10 mouse cellular contexts compared by ENCODE assay signal in genomic region chr8:87087451-87088095, GRCm38 (mm10).
DNase-seq lines count a peak whose midpoint lies in the region; ATAC-seq and TF ChIP-seq lines count a peak whose summit lies in the region.
"Had no signal": no experiment of that assay in that cellular context is flagged by ENCODE, and none has a peak within 500 bp of the region (broad histone marks: within the 10 kb centered on the region; RNA-seq: fewer than 3 reads in every experiment).

No protein-coding gene starts in this region.

- 49% methylated on average over 9 of the region's 9 CpGs for WGBS in embryonic facial prominence, embryonic 10.5 days
- WGBS in midbrain, postnatal 0 days, result 22% methylated on average over 9 of the region's 9 CpGs

- H3K4me2 ChIP-seq in midbrain, postnatal 0 days (ENCODE audit: low read depth, low read length, poor library complexity, severe bottlenecking), result no peak overlapping the region
- H3K4me2 ChIP-seq: embryonic facial prominence, embryonic 15.5 days; lung, embryonic 15.5 days had no signal

- peak; percentile 7 to 66 for DNase-seq in adrenal gland, adult (ENCODE audit: inconsistent age in 2 of 2, low spot score in 1 of 2)
- no peak for DNase-seq in adrenal gland, adult 8-10 months
- DNase-seq in ovary, postnatal 14 days (ENCODE audit: low spot score), result peak; percentile 10
- no peak for DNase-seq in ovary, adult 18-20 months (ENCODE audit: low spot score)
- DNase-seq in embryonic facial prominence, embryonic 10.5 days (ENCODE audit: low spot score), result peak; percentile 81
- DNase-seq in midbrain, postnatal 0 days (ENCODE audit: low spot score), result peak; percentile 42
- no peak for DNase-seq in layer of hippocampus, adult 18-20 months (ENCODE audit: low spot score in 2 of 2)
- no peak for DNase-seq in right cerebral cortex, postnatal 14 days

- 0 out of 2 replicates have a peak overlapping the region, but pooled peaks have one; percentile 33 for H3K9ac ChIP-seq in midbrain, postnatal 0 days (replicated peaks; ENCODE audit: low read length, poor library complexity, severe bottlenecking)
- H3K9ac ChIP-seq: embryonic facial prominence, embryonic 15.5 days; lung, embryonic 15.5 days had no signal

- H3K36me3 ChIP-seq in embryonic facial prominence, embryonic 10.5 days (replicated peaks), result no peaks in the 10 kb centered on the region
- H3K36me3 ChIP-seq in midbrain, postnatal 0 days (ENCODE audit: insufficient read depth, low read length), result no peaks in the 10 kb centered on the region
- H3K36me3 ChIP-seq: embryonic facial prominence, embryonic 15.5 days; lung, embryonic 15.5 days had no signal

- H3K4me3 ChIP-seq in embryonic facial prominence, embryonic 10.5 days, result no peak overlapping the region
- H3K4me3 ChIP-seq in midbrain, postnatal 0 days (ENCODE audit: low read depth, low read length), result no peak overlapping the region
- H3K4me3 ChIP-seq: embryonic facial prominence, embryonic 15.5 days; lung, embryonic 15.5 days had no signal

- H3K4me1 ChIP-seq in embryonic facial prominence, embryonic 10.5 days, result no peaks in the 10 kb centered on the region
- H3K4me1 ChIP-seq in midbrain, postnatal 0 days (ENCODE audit: insufficient read depth, low read length), result peaks cover 8% of the 10 kb centered on the region; the same call in 1 of the 2 replicates
- H3K4me1 ChIP-seq: embryonic facial prominence, embryonic 15.5 days; lung, embryonic 15.5 days had no signal

- no peak for TF ChIP-seq CTCF in midbrain, postnatal 0 days (IDR thresholded peaks at IDR 0.05)

- no peak for ATAC-seq in midbrain, postnatal 0 days (ENCODE audit: low FRiP score)

- no peaks in the 10 kb centered on the region for H3K9me3 ChIP-seq in embryonic facial prominence, embryonic 10.5 days
- H3K9me3 ChIP-seq in midbrain, postnatal 0 days (ENCODE audit: low read length), result no peaks in the 10 kb centered on the region
- H3K9me3 ChIP-seq: embryonic facial prominence, embryonic 15.5 days; lung, embryonic 15.5 days had no signal

- no peaks in the 10 kb centered on the region for H3K27me3 ChIP-seq in embryonic facial prominence, embryonic 10.5 days (replicated peaks; ENCODE audit: low read depth, poor library complexity, severe bottlenecking)
- no peaks in the 10 kb centered on the region for H3K27me3 ChIP-seq in midbrain, postnatal 0 days (ENCODE audit: insufficient read depth, low read length)
- H3K27me3 ChIP-seq: embryonic facial prominence, embryonic 15.5 days; lung, embryonic 15.5 days had no signal

- no peak overlapping the region for H3K27ac ChIP-seq in embryonic facial prominence, embryonic 10.5 days (replicated peaks)
- H3K27ac ChIP-seq in midbrain, postnatal 0 days (ENCODE audit: low read depth, low read length), result no peak overlapping the region
- H3K27ac ChIP-seq: embryonic facial prominence, embryonic 15.5 days; lung, embryonic 15.5 days had no signal

Comparison
In these comparisons a context has a peak if more than half of its experiments do, and no peak if none do; other contexts are left out.
1. DNase-seq: peak in adrenal gland, adult (2 of 2), ovary, postnatal 14 days (single experiment), embryonic facial prominence, embryonic 10.5 days (single experiment) and midbrain, postnatal 0 days (single experiment); none in adrenal gland, adult 8-10 months (single experiment), ovary, adult 18-20 months (single experiment), layer of hippocampus, adult 18-20 months (0 of 2) and right cerebral cortex, postnatal 14 days (single experiment).